Comparison of ENCODE assay signal across 16 mouse cellular contexts in genomic region chr7:101329606-101330005, GRCm38 (mm10). TPM values are rescaled to one million over a fixed set of nuclear protein-coding genes. Genes with fewer than 3 reads are reported as not detected.
DNase-seq lines count a peak whose midpoint lies in the region; ATAC-seq and TF ChIP-seq lines count a peak whose summit lies in the region.
"Had no signal": no experiment of that assay in that cellular context is flagged by ENCODE, and none has a peak within 500 bp of the region (broad histone marks: within the 10 kb centered on the region; RNA-seq: fewer than 3 reads in every experiment).

No protein-coding gene starts in this region.

- peak overlapping the region; percentile 45; the same call in 1 of the 2 replicates for H3K27ac ChIP-seq in hindbrain, embryonic 14.5 days
- no peak overlapping the region for H3K27ac ChIP-seq in hindbrain, embryonic 12.5 days
- H3K27ac ChIP-seq in midbrain, embryonic 13.5 days, result no peak overlapping the region
- no peak overlapping the region for H3K27ac ChIP-seq in midbrain, postnatal 0 days (ENCODE audit: low read depth, low read length)
- H3K27ac ChIP-seq in stomach, postnatal 0 days (replicated peaks), result peak overlapping the region; percentile 35
- H3K27ac ChIP-seq: kidney, embryonic 15.5 days; limb, embryonic 12.5 days had no signal

- H3K4me2 ChIP-seq in hindbrain, embryonic 14.5 days (replicated peaks), result no peak overlapping the region
- H3K4me2 ChIP-seq in hindbrain, embryonic 12.5 days (replicated peaks), result no peak overlapping the region
- H3K4me2 ChIP-seq in midbrain, embryonic 13.5 days (replicated peaks), result no peak overlapping the region
- H3K4me2 ChIP-seq in midbrain, postnatal 0 days (ENCODE audit: low read depth, low read length, poor library complexity, severe bottlenecking), result no peak overlapping the region
- H3K4me2 ChIP-seq in stomach, postnatal 0 days (replicated peaks; ENCODE audit: low read depth), result no peak overlapping the region
- H3K4me2 ChIP-seq: heart, embryonic 11.5 days; kidney, embryonic 15.5 days; limb, embryonic 12.5 days; stomach, embryonic 15.5 days had no signal

- H3K36me3 ChIP-seq in hindbrain, embryonic 14.5 days (replicated peaks; ENCODE audit: control insufficient read depth, insufficient read depth), result no peaks in the 10 kb centered on the region
- H3K36me3 ChIP-seq in hindbrain, embryonic 12.5 days, result no peaks in the 10 kb centered on the region
- no peaks in the 10 kb centered on the region for H3K36me3 ChIP-seq in midbrain, embryonic 13.5 days
- H3K36me3 ChIP-seq in midbrain, postnatal 0 days (ENCODE audit: insufficient read depth, low read length), result no peaks in the 10 kb centered on the region
- H3K36me3 ChIP-seq in stomach, postnatal 0 days (ENCODE audit: control insufficient read depth, insufficient read depth, low read length), result 0 out of 2 replicates have a peak, but pooled peaks cover 3% of the 10 kb centered on the region

- no peaks in the 10 kb centered on the region; the same call in 1 of the 2 replicates for H3K4me1 ChIP-seq in hindbrain, embryonic 14.5 days (replicated peaks; ENCODE audit: control insufficient read depth, insufficient read depth, low read length)
- peaks cover 18% of the 10 kb centered on the region for H3K4me1 ChIP-seq in hindbrain, embryonic 12.5 days
- peaks cover 18% of the 10 kb centered on the region for H3K4me1 ChIP-seq in midbrain, embryonic 13.5 days (replicated peaks)
- H3K4me1 ChIP-seq in midbrain, postnatal 0 days (ENCODE audit: insufficient read depth, low read length), result 0 out of 2 replicates have a peak, but pooled peaks cover 2% of the 10 kb centered on the region
- peaks cover 6% of the 10 kb centered on the region; the same call in 1 of the 2 replicates for H3K4me1 ChIP-seq in stomach, postnatal 0 days (replicated peaks; ENCODE audit: control insufficient read depth, insufficient read depth)

- peak; percentile 52 for DNase-seq in cerebellum, adult 9-11 months
- DNase-seq in cerebellum, postnatal 14 days, result no peak
- no peak for DNase-seq in hindbrain, embryonic 14.5 days (ENCODE audit: low spot score)
- DNase-seq in midbrain, postnatal 0 days (ENCODE audit: low spot score), result no peak
- DNase-seq in stomach, postnatal 0 days (ENCODE audit: low spot score), result no peak
- DNase-seq in adrenal gland, postnatal 10 days, result no peak
- DNase-seq: cerebellum, adult 11 months; lung, adult 18-20 months; spleen, adult 18-20 months; thymus, postnatal 36 days had no signal

- H3K9me3 ChIP-seq in hindbrain, embryonic 14.5 days (ENCODE audit: control insufficient read depth, low read length), result no peaks in the 10 kb centered on the region
- H3K9me3 ChIP-seq in hindbrain, embryonic 12.5 days (replicated peaks), result no peaks in the 10 kb centered on the region
- H3K9me3 ChIP-seq in midbrain, embryonic 13.5 days, result no peaks in the 10 kb centered on the region
- no peaks in the 10 kb centered on the region for H3K9me3 ChIP-seq in midbrain, postnatal 0 days (ENCODE audit: low read length)
- no peaks in the 10 kb centered on the region for H3K9me3 ChIP-seq in stomach, postnatal 0 days (ENCODE audit: control insufficient read depth, low read length)
- H3K9me3 ChIP-seq: kidney, embryonic 15.5 days; limb, embryonic 12.5 days; stomach, embryonic 15.5 days had no signal

- no peak overlapping the region for H3K9ac ChIP-seq in hindbrain, embryonic 14.5 days
- H3K9ac ChIP-seq in hindbrain, embryonic 12.5 days, result no peak overlapping the region
- H3K9ac ChIP-seq in midbrain, embryonic 13.5 days (replicated peaks), result peak overlapping the region; percentile 28; the same call in 1 of the 2 replicates
- H3K9ac ChIP-seq in midbrain, postnatal 0 days (replicated peaks; ENCODE audit: low read length, poor library complexity, severe bottlenecking), result no peak overlapping the region
- H3K9ac ChIP-seq in stomach, postnatal 0 days (ENCODE audit: low read length), result no peak overlapping the region
- H3K9ac ChIP-seq: kidney, embryonic 15.5 days; limb, embryonic 12.5 days; stomach, embryonic 15.5 days had no signal

- 75% methylated on average over 4 of the region's 4 CpGs for WGBS in hindbrain, embryonic 14.5 days
- WGBS in hindbrain, embryonic 12.5 days, result 82% methylated on average over 4 of the region's 4 CpGs
- 70% methylated on average over 4 of the region's 4 CpGs for WGBS in midbrain, embryonic 13.5 days
- 62% methylated on average over 4 of the region's 4 CpGs for WGBS in midbrain, postnatal 0 days
- WGBS in stomach, postnatal 0 days, result 74% methylated on average over 4 of the region's 4 CpGs

- TF ChIP-seq EP300 in stomach, postnatal 0 days (optimal IDR thresholded peaks at IDR 0.05), result no peak

- ATAC-seq in hindbrain, embryonic 14.5 days (ENCODE audit: low FRiP score), result no peak
- ATAC-seq in hindbrain, embryonic 12.5 days (ENCODE audit: low FRiP score), result no peak
- ATAC-seq in midbrain, embryonic 13.5 days, result no peak
- no peak for ATAC-seq in midbrain, postnatal 0 days (ENCODE audit: low FRiP score)
- no peak for ATAC-seq in stomach, postnatal 0 days (ENCODE audit: low FRiP score, low TSS enrichment)

- no peak for TF ChIP-seq CTCF in midbrain, postnatal 0 days (IDR thresholded peaks at IDR 0.05)
- TF ChIP-seq CTCF in stomach, postnatal 0 days (IDR thresholded peaks at IDR 0.05; ENCODE audit: low read depth), result no peak

- no peak overlapping the region for H3K4me3 ChIP-seq in hindbrain, embryonic 14.5 days (replicated peaks; ENCODE audit: low read length)
- H3K4me3 ChIP-seq in hindbrain, embryonic 12.5 days, result no peak overlapping the region
- no peak overlapping the region for H3K4me3 ChIP-seq in midbrain, embryonic 13.5 days (replicated peaks)
- H3K4me3 ChIP-seq in midbrain, postnatal 0 days (ENCODE audit: low read depth, low read length), result no peak overlapping the region
- no peak overlapping the region for H3K4me3 ChIP-seq in stomach, postnatal 0 days (ENCODE audit: low read depth, low read length)
- H3K4me3 ChIP-seq: kidney, embryonic 15.5 days; limb, embryonic 12.5 days; stomach, embryonic 15.5 days had no signal

- H3K27me3 ChIP-seq in hindbrain, embryonic 14.5 days (ENCODE audit: control insufficient read depth, insufficient read depth, low read length), result no peaks in the 10 kb centered on the region
- no peaks in the 10 kb centered on the region for H3K27me3 ChIP-seq in hindbrain, embryonic 12.5 days
- no peaks in the 10 kb centered on the region for H3K27me3 ChIP-seq in midbrain, embryonic 13.5 days
- H3K27me3 ChIP-seq in midbrain, postnatal 0 days (ENCODE audit: insufficient read depth, low read length), result no peaks in the 10 kb centered on the region
- no peaks in the 10 kb centered on the region for H3K27me3 ChIP-seq in stomach, postnatal 0 days (ENCODE audit: control insufficient read depth, insufficient read depth, low read length)
- H3K27me3 ChIP-seq: kidney, embryonic 15.5 days; limb, embryonic 12.5 days; stomach, embryonic 15.5 days had no signal

RNA-seq across cellular contexts. Expression of gene Stard10, which starts 12.7 kb away (rescaled TPM):
- 12.7 and 14.3 TPM in 2 replicates for polyA plus RNA-seq in hindbrain, embryonic 14.5 days (2014; fragmentation: Nextera tagmentation; extraction: Ambion mirVana)
- polyA plus RNA-seq in hindbrain, embryonic 12.5 days (2016; fragmentation: Nextera tagmentation; extraction: Ambion mirVana), result 10.6 and 11.5 TPM in 2 replicates
- polyA plus RNA-seq in midbrain, embryonic 13.5 days (2015; fragmentation: Nextera tagmentation; extraction: Ambion mirVana), result 4.4 and 6.8 TPM in 2 replicates
- 21.5 and 47.7 TPM in 2 replicates for total RNA-seq in midbrain, postnatal 0 days (2014; rRNA removed)
- polyA plus RNA-seq in midbrain, postnatal 0 days (2015; fragmentation: Nextera tagmentation; extraction: Ambion mirVana), result 11.0 and 12.1 TPM in 2 replicates
- 132 and 144 TPM in 2 replicates for polyA plus RNA-seq in stomach, postnatal 0 days (2015; fragmentation: Nextera tagmentation; extraction: Ambion mirVana)
- total RNA-seq in adrenal gland, postnatal 10 days (2021), result 100 to 1,000 TPM in 1 of 2 experiments, 10 to 100 TPM in 1; 53.2 to 109 TPM

RNA-seq across cellular contexts. Expression of gene Arap1, which starts 18.3 kb away (rescaled TPM):
- 11.3 and 11.5 TPM in 2 replicates for polyA plus RNA-seq in hindbrain, embryonic 14.5 days (2014; fragmentation: Nextera tagmentation; extraction: Ambion mirVana)
- 17.2 and 26.9 TPM in 2 replicates for polyA plus RNA-seq in hindbrain, embryonic 12.5 days (2016; fragmentation: Nextera tagmentation; extraction: Ambion mirVana)
- polyA plus RNA-seq in midbrain, embryonic 13.5 days (2015; fragmentation: Nextera tagmentation; extraction: Ambion mirVana), result 6.2 and 7.8 TPM in 2 replicates
- 12.3 and 30.0 TPM in 2 replicates for total RNA-seq in midbrain, postnatal 0 days (2014; rRNA removed)
- polyA plus RNA-seq in midbrain, postnatal 0 days (2015; fragmentation: Nextera tagmentation; extraction: Ambion mirVana), result 6.9 and 8.9 TPM in 2 replicates
- polyA plus RNA-seq in stomach, postnatal 0 days (2015; fragmentation: Nextera tagmentation; extraction: Ambion mirVana), result 37.2 and 44.7 TPM in 2 replicates
- 10 to 100 TPM; 47.2 to 74.1 TPM for total RNA-seq in adrenal gland, postnatal 10 days (2021)

RNA-seq across cellular contexts. Expression of gene Atg16l2, which starts 27.6 kb away (rescaled TPM):
- 19.3 and 21.3 TPM in 2 replicates for polyA plus RNA-seq in hindbrain, embryonic 14.5 days (2014; fragmentation: Nextera tagmentation; extraction: Ambion mirVana)
- polyA plus RNA-seq in hindbrain, embryonic 12.5 days (2016; fragmentation: Nextera tagmentation; extraction: Ambion mirVana), result 14.7 and 18.3 TPM in 2 replicates
- polyA plus RNA-seq in midbrain, embryonic 13.5 days (2015; fragmentation: Nextera tagmentation; extraction: Ambion mirVana), result 16.8 and 20.8 TPM in 2 replicates
- total RNA-seq in midbrain, postnatal 0 days (2014; rRNA removed), result 17.0 and 31.5 TPM in 2 replicates
- polyA plus RNA-seq in midbrain, postnatal 0 days (2015; fragmentation: Nextera tagmentation; extraction: Ambion mirVana), result 22.4 and 22.6 TPM in 2 replicates
- polyA plus RNA-seq in stomach, postnatal 0 days (2015; fragmentation: Nextera tagmentation; extraction: Ambion mirVana), result 6.0 and 7.1 TPM in 2 replicates
- 10 to 100 TPM; 14.6 to 18.5 TPM for total RNA-seq in adrenal gland, postnatal 10 days (2021)

Comparison
In these comparisons a context has a peak if more than half of its experiments do, and no peak if none do; other contexts are left out.
1. H3K27ac ChIP-seq: peak in hindbrain, embryonic 14.5 days (single experiment) and stomach, postnatal 0 days (single experiment); none in hindbrain, embryonic 12.5 days (single experiment), midbrain, embryonic 13.5 days (single experiment) and midbrain, postnatal 0 days (single experiment).